Mouse (Mus musculus): Measurements from ENCODE around the gene Slc17a7. TPM values are rescaled to one million over a fixed set of nuclear protein-coding genes. Genes with fewer than 3 reads are reported as not detected.

Slc17a7 gene
- total RNA-seq (2023) = not detected

DNA sequence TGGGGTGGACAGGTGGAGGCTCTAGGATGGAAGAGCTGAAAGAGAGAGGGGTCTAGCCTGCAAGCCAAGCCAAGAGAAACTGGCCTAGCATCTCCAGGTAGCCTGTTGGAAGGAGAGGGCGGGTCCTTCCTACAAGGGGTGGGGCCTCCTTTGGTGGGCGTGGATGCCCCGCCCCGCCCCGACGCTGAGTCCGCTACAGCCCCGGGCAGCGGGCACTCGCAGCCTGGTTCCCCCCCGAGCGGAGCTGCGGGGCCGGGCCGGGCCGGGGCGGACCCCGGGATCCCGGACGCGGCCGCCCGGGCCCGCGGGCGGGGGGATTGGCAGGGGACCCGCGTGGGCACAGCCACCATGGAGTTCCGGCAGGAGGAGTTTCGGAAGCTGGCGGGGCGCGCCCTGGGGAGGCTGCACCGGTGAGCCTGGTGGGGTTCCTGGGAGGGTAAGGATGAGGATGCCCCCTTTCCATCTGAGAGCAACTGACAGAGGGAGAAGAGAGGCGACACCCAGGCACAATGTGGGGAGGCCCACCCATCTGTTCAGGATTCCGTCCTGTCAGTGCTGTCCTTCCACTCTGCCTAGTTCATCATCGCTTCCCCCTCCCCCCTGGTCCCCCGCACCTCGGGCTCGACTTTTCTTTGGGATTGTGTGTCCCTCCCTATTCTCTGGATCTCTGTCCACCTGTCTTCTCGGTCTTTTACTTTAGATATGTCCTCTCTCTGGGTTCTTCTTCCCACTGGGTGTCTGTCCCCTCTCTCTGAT lies at the start of gene Slc17a7:
TSS of gene Slc17a7 (plus strand) at position 215 of the 756 bp plus-strand sequence.

GRCm38 (mm10) chr7:45124224-45125143 lies 39.3 kb upstream of the Slc17a7 start, which contains the start of gene Rps11:
Rps11 (minus strand) TSS chr7:45124439.

GRCm38 (mm10) chr7:45128624-45129246 lies 35.0 kb upstream of the Slc17a7 start, which contains the start of gene Rpl13a:
Rpl13a (minus strand) TSS chr7:45128761.

DNA sequence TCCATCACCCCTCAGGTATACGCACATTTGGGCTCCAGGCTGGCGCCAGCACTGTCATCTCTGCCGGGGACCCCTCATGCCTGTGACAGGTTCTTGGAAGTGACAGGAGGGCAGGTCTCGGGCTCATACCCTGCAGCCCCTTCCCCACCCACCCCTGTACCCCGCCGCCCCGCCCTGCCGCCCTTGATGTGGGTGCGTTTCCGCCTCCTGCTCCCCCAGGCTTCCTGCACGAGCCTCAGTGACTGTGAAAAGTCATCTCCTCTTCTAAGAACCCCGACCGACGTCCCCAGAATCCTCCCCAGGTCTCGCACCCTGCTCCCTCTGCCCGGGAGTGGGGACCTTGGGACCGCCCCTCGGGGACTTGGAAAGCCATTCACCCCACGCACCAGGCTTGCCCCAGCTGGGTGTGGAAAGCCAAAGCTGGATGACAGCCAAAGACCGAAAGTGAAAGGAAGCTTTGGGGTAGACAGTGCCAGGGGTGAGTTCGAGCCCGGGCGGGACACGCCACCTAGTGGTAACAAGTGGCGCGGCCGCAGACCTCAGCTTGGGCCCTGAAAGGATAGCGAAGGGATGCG lies 27.7 kb upstream of the Slc17a7 start, which contains the start of the genes Gm45713 and Flt3l:
TSS of gene Gm45713 (minus strand) at position 239 of the 575 bp plus-strand sequence.
TSS of gene Flt3l (minus strand) at position 440 of the 575 bp plus-strand sequence.

GRCm38 (mm10) chr7:45154096-45154992 lies 9.4 kb upstream of the Slc17a7 start, which contains the start of the genes Pih1d1 and Aldh16a1:
Pih1d1 (plus strand) TSS chr7:45154303.
Aldh16a1 (minus strand) TSS chr7:45154584.

DNA sequence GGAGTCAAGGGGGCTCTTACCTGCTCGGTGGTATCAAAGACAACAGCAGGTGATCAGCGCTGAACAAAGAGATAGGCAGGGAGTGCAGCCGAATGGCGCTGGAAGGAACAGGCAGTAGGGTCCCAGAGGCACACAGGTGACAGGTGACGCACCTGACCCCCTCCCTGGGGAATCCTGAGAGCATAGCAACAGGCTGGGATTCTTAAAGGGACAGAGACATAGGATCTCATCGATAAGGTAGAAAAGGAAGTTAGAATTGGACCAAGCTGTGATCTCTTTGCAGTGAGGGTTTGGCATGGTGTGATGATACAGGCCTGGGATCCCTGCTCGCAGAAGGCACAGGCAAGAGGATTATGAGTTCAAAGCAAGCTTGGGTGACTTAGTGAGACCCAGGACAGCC lies 15.7 kb downstream of the Slc17a7 start, which contains the start of gene Gfy:
TSS of gene Gfy (minus strand) at position 101 of the 400 bp plus-strand sequence.

GRCm38 (mm10) chr7:45180896-45181477 lies 17.2 kb downstream of the Slc17a7 start, which contains the start of gene Pth2:
Pth2 (plus strand) TSS chr7:45180995.

GRCm38 (mm10) chr7:45204380-45205143 lies 40.8 kb downstream of the Slc17a7 start, which contains the start of gene Ccdc155:
Ccdc155 (minus strand) TSS chr7:45204892.

DNA sequence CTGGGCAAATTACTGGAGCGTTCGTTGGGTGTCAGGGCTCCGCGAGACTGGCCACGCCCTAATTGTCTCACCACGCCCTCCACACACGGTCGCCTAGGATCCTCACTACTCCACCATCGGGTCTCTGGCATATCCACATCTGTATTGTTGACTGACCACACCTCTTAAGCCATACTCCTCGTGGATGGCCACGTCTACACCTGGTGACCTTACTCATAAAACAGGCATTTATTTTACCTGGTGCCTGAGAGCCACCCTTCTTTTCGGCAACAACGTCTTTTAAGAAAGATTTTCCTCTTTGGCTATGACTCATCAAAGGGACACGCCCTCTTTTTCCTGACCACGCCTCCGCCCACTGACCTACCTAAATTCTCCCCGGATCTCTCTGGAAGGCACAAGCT lies 48.1 kb downstream of the Slc17a7 start, which contains the start of gene Dkkl1:
TSS of gene Dkkl1 (minus strand) at position 297 of the 401 bp plus-strand sequence.

GRCm38 (mm10) chr7:45215673-45216441 lies 52.1 kb downstream of the Slc17a7 start, which contains the start of gene Tead2:
Tead2 (plus strand) TSS chr7:45215753.

Other genes with a start within 250 kb of the Slc17a7 start
- 71.8 TPM for gene Ap2a1, start 234.5 kb upstream of the Slc17a7 start, total RNA-seq (2023)
- 0.33 TPM for gene Tsks, start 220.7 kb upstream of the Slc17a7 start, total RNA-seq (2023)
- gene Cpt1c, start 189.1 kb upstream of the Slc17a7 start, total RNA-seq (2023) = 0.18 TPM
- gene Prmt1, start 177.4 kb upstream of the Slc17a7 start, total RNA-seq (2023) = 153 TPM
- 157 TPM for gene Irf3, start 166.3 kb upstream of the Slc17a7 start, total RNA-seq (2023)
- 19.6 TPM for gene Bcl2l12, start 165.2 kb upstream of the Slc17a7 start, total RNA-seq (2023)
- gene Scaf1, start 147.6 kb upstream of the Slc17a7 start, total RNA-seq (2023) = 83.6 TPM
- 10.3 TPM for gene Rras, start 146.0 kb upstream of the Slc17a7 start, total RNA-seq (2023)
- 75.1 TPM for gene Prr12, start 111.1 kb upstream of the Slc17a7 start, total RNA-seq (2023)
- gene Nosip, start 101.5 kb upstream of the Slc17a7 start, total RNA-seq (2023) = 61.3 TPM
- 0.95 TPM for gene Prrg2, start 101.3 kb upstream of the Slc17a7 start, total RNA-seq (2023)
- 6.1 TPM for gene Rcn3, start 71.7 kb upstream of the Slc17a7 start, total RNA-seq (2023)
- 22.7 TPM for gene Fcgrt, start 60.1 kb upstream of the Slc17a7 start, total RNA-seq (2023)
- 3,211 TPM for gene Rps11, start 39.5 kb upstream of the Slc17a7 start, total RNA-seq (2023)
- 5,433 TPM for gene Rpl13a, start 35.2 kb upstream of the Slc17a7 start, total RNA-seq (2023)
- not detected for gene Gm45713, start 27.7 kb upstream of the Slc17a7 start, total RNA-seq (2023)
- 299 TPM for gene Flt3l, start 27.5 kb upstream of the Slc17a7 start, total RNA-seq (2023)
- 38.5 TPM for gene Pih1d1, start 9.6 kb upstream of the Slc17a7 start, total RNA-seq (2023)
- gene Aldh16a1, start 9.4 kb upstream of the Slc17a7 start, total RNA-seq (2023) = 61.5 TPM
- gene Gfy, start 15.6 kb downstream of the Slc17a7 start, total RNA-seq (2023) = not detected
- gene Pth2, start 17.0 kb downstream of the Slc17a7 start, total RNA-seq (2023) = not detected
- gene Ccdc155, start 40.9 kb downstream of the Slc17a7 start, total RNA-seq (2023) = not detected
- not detected for gene Dkkl1, start 48.2 kb downstream of the Slc17a7 start, total RNA-seq (2023)
- gene Tead2, start 51.8 kb downstream of the Slc17a7 start, total RNA-seq (2023) = not detected
- 346 TPM for gene Cd37, start 75.2 kb downstream of the Slc17a7 start, total RNA-seq (2023)
- gene Slc6a16, start 77.1 kb downstream of the Slc17a7 start, total RNA-seq (2023) = not detected
- gene Slc6a21, start 113.6 kb downstream of the Slc17a7 start, total RNA-seq (2023) = not detected
- gene Trpm4, start 169.8 kb downstream of the Slc17a7 start, total RNA-seq (2023) = 10.0 TPM
- not detected for gene Hrc, start 171.3 kb downstream of the Slc17a7 start, total RNA-seq (2023)
- 0.47 TPM for gene Ppfia3, start 203.1 kb downstream of the Slc17a7 start, total RNA-seq (2023)
- gene Lin7b, start 206.6 kb downstream of the Slc17a7 start, total RNA-seq (2023) = 2.6 TPM
- 701 TPM for gene Snrnp70, start 231.8 kb downstream of the Slc17a7 start, total RNA-seq (2023)
- gene Kcna7, start 241.7 kb downstream of the Slc17a7 start, total RNA-seq (2023) = not detected
- gene Ntf5, start 249.7 kb downstream of the Slc17a7 start, total RNA-seq (2023) = not detected

Measured in CD4-positive naive resting alpha-beta T cell, adult 57 days (primary cell).